Mouse (Mus musculus): Measurements from ENCODE around the gene Pkn2. TPM values are rescaled to one million over a fixed set of nuclear protein-coding genes. Genes with fewer than 3 reads are reported as not detected.

The Pkn2 gene
- polyA plus RNA-seq, 1 experiment from 2014 or later = 43.1 TPM

DNA sequence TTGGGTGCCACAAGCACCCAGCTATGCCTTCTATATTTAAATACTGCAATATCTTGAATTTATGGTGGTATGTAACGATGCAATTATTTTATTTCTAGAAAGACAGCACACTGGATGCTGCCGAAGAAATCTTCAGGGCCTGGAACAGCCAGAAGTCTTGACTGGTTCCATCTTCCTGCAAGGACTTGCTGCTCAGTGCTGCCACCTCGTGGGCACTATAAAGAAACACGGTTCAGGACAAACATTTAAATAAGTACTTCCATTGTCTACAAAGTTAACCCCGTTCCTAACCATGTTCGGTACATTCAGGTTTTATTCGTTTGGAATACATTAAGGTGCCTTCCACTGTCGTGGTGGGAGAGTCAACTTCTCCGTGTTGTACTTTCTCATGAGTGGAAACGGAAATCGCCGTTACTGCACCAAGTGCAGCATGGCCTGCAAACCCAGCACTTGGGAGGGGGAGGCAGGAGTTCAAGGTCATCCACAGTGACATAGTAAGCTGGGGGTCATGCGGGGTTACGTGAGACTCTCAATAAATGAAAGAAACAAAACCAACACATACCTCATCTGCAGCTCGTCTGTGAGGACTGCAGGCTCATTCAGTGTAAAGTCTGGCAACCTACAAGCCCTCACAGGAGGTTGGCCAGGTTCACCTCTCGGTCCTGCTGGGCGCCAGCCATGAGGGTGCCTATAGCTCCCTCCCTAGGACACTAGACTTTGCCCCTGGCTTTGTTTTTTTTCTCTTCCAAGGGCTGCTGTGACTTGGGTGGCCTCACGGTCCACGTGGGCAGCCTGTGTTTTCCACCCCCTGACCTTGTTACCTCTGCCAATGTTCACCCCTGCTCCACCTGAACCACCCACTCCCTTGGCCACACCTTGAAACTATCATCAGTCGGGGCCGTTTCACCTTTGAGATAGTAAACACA, 137.6 kb downstream of the Pkn2 start:
- Histone ChIP-seq H3K27ac (ENCODE audit: low read depth, low read length) (no peak overlapping the region), H3K9me3 (ENCODE audit: control insufficient read depth, low read length) (no peaks in the 10 kb centered on the region), H3K9ac (ENCODE audit: low read length) (no peak overlapping the region), H3K4me2 (ENCODE audit: low read depth) (no peak overlapping the region), H3K4me3 (ENCODE audit: low read depth, low read length) (no peak overlapping the region), H3K36me3 (ENCODE audit: control insufficient read depth, insufficient read depth, low read length) (no peaks in the 10 kb centered on the region), H3K27me3 (ENCODE audit: control insufficient read depth, insufficient read depth, low read length) (no peaks in the 10 kb centered on the region), H3K4me1 (ENCODE audit: control insufficient read depth, insufficient read depth, low read length) (no peaks in the 10 kb centered on the region)
- WGBS = 64% methylated on average over 21 of the region's 21 CpGs
- ATAC-seq (ENCODE audit: insufficient read depth, low FRiP score, low TSS enrichment) (peak; percentile 36; the same call in 1 of the 2 replicates), DNase-seq (ENCODE audit: low spot score) (peak; percentile 78)

Other genes with a start within 250 kb of the Pkn2 start
- 14.4 and 16.7 TPM in 2 replicates for gene Kyat3, start 181.0 kb downstream of the Pkn2 start, polyA plus RNA-seq (2014; fragmentation: Nextera tagmentation; extraction: Ambion mirVana)
- gene Gtf2b, start 117.0 kb downstream of the Pkn2 start, polyA plus RNA-seq (2014; fragmentation: Nextera tagmentation; extraction: Ambion mirVana) = 97.7 and 98.1 TPM in 2 replicates

Measured in neural tube, embryonic 11.5 days (tissue).